Mouse (Mus musculus): ENCODE results near the gene Tns1.
A peak's percentile ranks its signal among the peaks of the same experiment; 100 is the strongest.
"Not testable (repeated sequence)": the region's sequence is repeated elsewhere in the genome, so short reads cannot be mapped to it uniquely, and the experiment has no call there.

The Tns1 gene

DNA sequence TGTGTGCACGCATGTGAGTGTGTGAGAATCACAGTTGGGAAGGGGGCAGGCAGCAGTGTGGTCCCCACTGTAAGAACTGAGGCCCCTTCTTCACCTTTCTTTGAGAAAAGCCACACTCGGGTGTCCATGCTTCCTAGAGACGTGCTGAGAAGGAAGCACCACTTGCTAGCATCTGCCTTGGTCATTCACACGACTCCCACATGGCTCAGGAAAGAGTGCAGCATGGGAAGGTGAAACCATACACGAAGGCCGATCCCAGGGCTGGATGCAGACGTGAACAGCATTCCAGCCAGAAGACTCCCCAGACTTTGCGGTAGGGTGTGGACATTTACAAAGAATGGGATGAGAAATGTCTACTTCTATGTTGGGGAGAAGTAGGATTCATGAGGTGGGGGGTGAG lies 212.3 kb downstream of the Tns1 start:
- Histone ChIP-seq H3K27me3 (ENCODE audit: control insufficient read depth, insufficient read depth, low read length, poor library complexity, severe bottlenecking) (no peaks in the 10 kb centered on the region), H3K36me3 (ENCODE audit: control insufficient read depth, insufficient read depth, low read length, poor library complexity, severe bottlenecking) (no peaks in the 10 kb centered on the region)
- DNase-seq (ENCODE audit: low read depth, low spot score) = no peak

- Histone ChIP-seq H3K27me3 (ENCODE audit: control insufficient read depth, insufficient read depth, low read length, poor library complexity, severe bottlenecking) (no peaks in the 10 kb centered on the region), H3K36me3 (ENCODE audit: control insufficient read depth, insufficient read depth, low read length, poor library complexity, severe bottlenecking) (no peaks in the 10 kb centered on the region)
- DNase-seq (ENCODE audit: low read depth, low spot score) = peak; percentile 30
Observed at GRCm38 (mm10) chr1:73910701-73911100, 213.5 kb downstream of the Tns1 start.

- DNase-seq (ENCODE audit: low read depth, low spot score) = no peak
- Histone ChIP-seq H3K27me3 (ENCODE audit: control insufficient read depth, insufficient read depth, low read length, poor library complexity, severe bottlenecking) (no peaks in the 10 kb centered on the region), H3K36me3 (ENCODE audit: control insufficient read depth, insufficient read depth, low read length, poor library complexity, severe bottlenecking) (no peaks in the 10 kb centered on the region)
Observed at GRCm38 (mm10) chr1:73910111-73910510, 214.1 kb downstream of the Tns1 start.

DNA sequence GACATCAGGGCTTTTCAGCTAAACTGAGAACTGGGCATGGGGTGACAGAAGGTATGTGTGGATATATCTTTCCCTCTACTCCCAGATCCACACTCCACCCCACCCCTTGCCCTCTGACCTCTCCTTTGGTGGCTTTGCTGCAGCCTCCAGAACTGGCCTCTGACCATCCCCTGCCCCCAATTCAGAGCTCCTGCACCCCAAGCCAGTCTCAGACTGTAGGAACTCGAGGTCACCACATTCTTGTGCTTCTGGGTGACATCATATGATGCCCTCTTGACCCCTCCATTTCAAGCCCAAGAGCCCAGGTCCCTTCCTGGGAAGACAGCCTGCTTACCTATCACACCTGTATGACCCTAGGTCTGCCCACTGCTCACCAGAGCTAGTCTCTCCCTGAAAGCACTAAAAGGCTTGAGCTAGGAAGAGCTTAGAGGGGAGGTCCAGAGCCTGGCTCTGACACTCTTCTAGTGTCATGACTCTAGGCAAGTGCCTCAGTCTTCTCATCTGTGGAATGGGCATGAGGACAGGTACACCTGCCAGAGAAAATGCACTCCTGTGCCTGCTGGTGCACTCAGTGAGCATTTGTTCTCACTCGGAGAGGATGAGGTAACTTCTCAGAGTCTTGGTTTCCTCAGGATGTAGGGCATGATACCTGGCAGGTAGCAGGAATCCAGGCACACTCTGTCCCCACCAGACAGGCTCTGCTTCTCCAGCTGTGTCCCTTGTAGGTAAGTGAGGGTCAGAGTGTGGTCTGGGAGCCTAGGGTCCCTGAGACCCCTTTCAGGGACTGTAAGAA lies 214.9 kb downstream of the Tns1 start:
- DNase-seq (ENCODE audit: low read depth, low spot score) = no peak
- Histone ChIP-seq H3K27me3 (ENCODE audit: control insufficient read depth, insufficient read depth, low read length, poor library complexity, severe bottlenecking) (no peaks in the 10 kb centered on the region), H3K36me3 (ENCODE audit: control insufficient read depth, insufficient read depth, low read length, poor library complexity, severe bottlenecking) (no peaks in the 10 kb centered on the region)

DNA sequence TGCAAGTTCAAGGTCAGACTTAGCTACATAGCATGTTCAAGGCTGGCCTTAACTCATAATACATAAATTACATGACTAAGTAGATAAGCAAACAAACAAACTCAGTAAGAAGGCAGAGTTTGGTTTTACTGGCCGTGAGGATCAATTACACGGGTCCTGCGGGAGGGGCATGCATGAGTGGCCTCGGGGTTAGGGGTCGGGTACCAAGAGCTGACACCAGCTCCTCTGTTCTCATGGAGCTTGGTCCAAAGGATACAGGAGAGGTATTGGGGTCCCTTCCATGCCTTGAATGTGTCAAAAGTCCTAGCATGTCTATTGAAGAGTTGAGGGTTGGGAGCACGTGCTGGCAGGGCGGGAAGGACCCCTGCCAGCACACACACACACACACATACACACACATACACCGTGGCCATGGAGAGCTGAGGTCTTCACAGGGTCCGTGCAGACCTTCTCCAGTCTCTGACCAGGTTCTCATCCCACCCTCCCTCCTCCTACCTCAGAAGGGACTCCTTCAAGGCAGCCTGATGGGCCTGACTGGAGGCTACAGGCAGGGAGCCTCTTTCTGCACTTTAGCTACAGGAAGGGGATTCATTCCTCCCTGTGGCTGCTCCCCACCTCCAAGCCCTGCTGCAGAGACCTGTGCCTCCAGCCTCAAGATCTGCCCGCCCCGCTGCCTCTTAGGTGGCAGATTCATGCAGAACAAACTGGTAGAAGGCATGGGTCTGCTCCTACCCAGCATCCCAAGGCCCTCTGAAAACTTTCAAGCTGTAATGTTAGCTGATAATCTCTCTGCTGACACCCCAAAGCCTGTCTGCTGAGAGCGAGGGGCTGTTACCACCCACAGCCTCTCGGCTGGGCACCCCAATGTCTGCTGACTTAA lies 215.9 kb downstream of the Tns1 start:
- no peak for DNase-seq (ENCODE audit: low read depth, low spot score)
- no peaks in the 10 kb centered on the region for H3K36me3 ChIP-seq (ENCODE audit: control insufficient read depth, insufficient read depth, low read length, poor library complexity, severe bottlenecking)

GRCm38 (mm10) chr1:73907166-73907565 lies 217.1 kb downstream of the Tns1 start:
- Histone ChIP-seq H3K36me3 (ENCODE audit: control insufficient read depth, insufficient read depth, low read length, poor library complexity, severe bottlenecking) (no peaks in the 10 kb centered on the region), H3K27me3 (ENCODE audit: control insufficient read depth, insufficient read depth, low read length, poor library complexity, severe bottlenecking) (no peaks in the 10 kb centered on the region)
- DNase-seq (ENCODE audit: low read depth, low spot score) = no peak

More for the DNA sequence above, 215.9 kb downstream of the Tns1 start:
- no peaks in the 10 kb centered on the region for H3K27me3 ChIP-seq (ENCODE audit: control insufficient read depth, insufficient read depth, low read length, poor library complexity, severe bottlenecking)

DNA sequence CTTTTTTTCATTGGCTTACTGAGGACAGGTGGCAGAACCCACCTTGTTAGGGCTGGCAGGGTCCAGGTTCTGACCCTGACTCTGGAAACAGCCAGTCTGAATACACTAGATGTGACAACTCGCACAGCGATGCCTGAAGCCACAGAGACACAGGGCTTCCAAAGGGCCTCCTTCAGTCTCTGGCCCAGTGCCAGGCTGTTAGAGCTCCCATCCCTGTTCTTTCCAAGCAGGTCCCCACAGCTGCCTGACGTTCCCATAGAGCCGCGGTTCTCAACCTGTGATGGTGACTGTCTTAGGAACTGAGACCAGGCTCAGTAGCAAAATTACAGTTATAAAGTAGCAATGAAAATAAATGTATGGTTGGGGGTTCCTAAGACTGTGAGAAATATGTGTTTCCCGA lies 217.9 kb downstream of the Tns1 start:
- DNase-seq (ENCODE audit: low read depth, low spot score) = no peak
- Histone ChIP-seq H3K27me3 (ENCODE audit: control insufficient read depth, insufficient read depth, low read length, poor library complexity, severe bottlenecking) (no peaks in the 10 kb centered on the region), H3K36me3 (ENCODE audit: control insufficient read depth, insufficient read depth, low read length, poor library complexity, severe bottlenecking) (no peaks in the 10 kb centered on the region)

DNA sequence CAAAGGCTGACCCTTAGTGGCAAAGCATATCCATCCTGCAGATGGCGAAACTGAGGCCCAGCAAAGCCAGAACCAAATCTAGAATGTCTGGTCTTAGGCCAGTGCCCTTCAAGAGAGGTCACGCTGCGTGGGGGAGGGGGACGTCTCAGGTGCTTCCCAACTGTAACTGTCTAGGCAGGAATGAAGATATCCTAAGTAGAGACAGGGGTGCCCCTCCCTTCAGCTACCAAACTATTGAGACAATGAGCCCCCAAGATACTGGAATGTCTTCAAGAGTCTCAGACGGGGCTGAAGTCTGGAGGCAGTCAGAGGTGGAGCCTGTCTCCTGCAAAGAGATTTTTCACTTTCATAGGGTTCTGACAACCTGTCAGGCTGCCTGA lies 218.4 kb downstream of the Tns1 start:
- no peaks in the 10 kb centered on the region for H3K36me3 ChIP-seq (ENCODE audit: control insufficient read depth, insufficient read depth, low read length, poor library complexity, severe bottlenecking)
- H3K27me3 ChIP-seq (ENCODE audit: control insufficient read depth, insufficient read depth, low read length, poor library complexity, severe bottlenecking) = no peaks in the 10 kb centered on the region
- DNase-seq (ENCODE audit: low read depth, low spot score) = no peak

DNA sequence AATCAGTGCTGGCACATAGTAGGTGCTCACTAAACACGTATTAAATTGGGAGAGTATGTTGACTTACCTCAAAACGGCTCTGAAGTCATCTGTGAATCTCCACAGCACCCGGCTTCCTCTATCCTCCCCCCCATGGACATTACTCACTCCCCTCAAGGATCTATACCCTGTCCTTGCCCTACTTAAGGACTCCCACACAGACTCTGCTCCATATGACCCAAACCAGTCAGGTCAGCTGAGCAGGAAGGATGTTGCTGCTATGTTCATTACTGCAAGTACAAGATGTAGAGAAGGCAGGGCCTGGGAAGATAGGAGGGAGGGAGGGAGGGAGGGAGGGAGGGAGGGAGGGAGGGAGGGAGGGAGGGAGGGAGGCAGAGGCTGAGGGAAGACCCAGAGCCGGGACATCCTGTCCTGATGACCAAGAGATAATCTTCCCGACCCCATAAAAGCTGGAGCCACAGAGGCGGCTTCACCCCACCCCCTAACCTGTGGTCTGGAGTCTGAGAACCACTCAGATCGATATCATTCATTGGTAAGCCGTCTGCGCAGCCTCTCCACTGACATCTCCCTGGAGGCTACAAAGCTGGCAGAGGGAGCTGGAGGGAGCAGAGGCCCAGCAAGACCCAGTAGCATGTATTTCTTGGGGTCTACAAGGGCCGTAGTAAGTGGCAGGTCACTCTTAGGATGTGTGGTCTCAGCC lies 219.0 kb downstream of the Tns1 start:
- Histone ChIP-seq H3K36me3 (ENCODE audit: control insufficient read depth, insufficient read depth, low read length, poor library complexity, severe bottlenecking) (no peaks in the 10 kb centered on the region), H3K27me3 (ENCODE audit: control insufficient read depth, insufficient read depth, low read length, poor library complexity, severe bottlenecking) (no peaks in the 10 kb centered on the region)
- DNase-seq (ENCODE audit: low read depth, low spot score) = no peak

DNA sequence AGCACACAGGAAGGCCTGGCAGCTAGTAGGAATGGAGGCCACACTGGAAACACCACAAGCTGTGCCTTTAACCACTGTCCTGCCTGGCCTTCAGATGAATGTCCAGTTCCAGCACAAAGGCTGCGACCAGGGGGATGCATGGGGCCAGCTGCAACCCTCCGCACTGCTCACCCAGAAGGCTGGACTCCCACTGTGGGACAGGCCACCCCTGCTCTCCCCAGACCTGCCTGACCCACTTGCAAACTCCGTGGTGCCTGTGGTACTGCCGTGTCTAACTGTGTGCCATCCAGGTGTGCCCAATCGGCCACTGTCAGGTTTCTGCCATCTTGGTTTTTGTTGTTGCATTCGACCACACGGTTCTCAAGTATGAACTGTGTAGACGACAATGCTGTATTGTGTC lies 219.6 kb downstream of the Tns1 start:
- Histone ChIP-seq H3K27me3 (ENCODE audit: control insufficient read depth, insufficient read depth, low read length, poor library complexity, severe bottlenecking) (no peaks in the 10 kb centered on the region), H3K36me3 (ENCODE audit: control insufficient read depth, insufficient read depth, low read length, poor library complexity, severe bottlenecking) (no peaks in the 10 kb centered on the region)
- DNase-seq (ENCODE audit: low read depth, low spot score) = no peak

- no peaks in the 10 kb centered on the region for H3K27me3 ChIP-seq (ENCODE audit: control insufficient read depth, insufficient read depth, low read length, poor library complexity, severe bottlenecking)
- no peaks in the 10 kb centered on the region for H3K36me3 ChIP-seq (ENCODE audit: control insufficient read depth, insufficient read depth, low read length, poor library complexity, severe bottlenecking)
- DNase-seq (ENCODE audit: low read depth, low spot score) = no peak
Observed at GRCm38 (mm10) chr1:73903035-73903434, 221.2 kb downstream of the Tns1 start.

DNA sequence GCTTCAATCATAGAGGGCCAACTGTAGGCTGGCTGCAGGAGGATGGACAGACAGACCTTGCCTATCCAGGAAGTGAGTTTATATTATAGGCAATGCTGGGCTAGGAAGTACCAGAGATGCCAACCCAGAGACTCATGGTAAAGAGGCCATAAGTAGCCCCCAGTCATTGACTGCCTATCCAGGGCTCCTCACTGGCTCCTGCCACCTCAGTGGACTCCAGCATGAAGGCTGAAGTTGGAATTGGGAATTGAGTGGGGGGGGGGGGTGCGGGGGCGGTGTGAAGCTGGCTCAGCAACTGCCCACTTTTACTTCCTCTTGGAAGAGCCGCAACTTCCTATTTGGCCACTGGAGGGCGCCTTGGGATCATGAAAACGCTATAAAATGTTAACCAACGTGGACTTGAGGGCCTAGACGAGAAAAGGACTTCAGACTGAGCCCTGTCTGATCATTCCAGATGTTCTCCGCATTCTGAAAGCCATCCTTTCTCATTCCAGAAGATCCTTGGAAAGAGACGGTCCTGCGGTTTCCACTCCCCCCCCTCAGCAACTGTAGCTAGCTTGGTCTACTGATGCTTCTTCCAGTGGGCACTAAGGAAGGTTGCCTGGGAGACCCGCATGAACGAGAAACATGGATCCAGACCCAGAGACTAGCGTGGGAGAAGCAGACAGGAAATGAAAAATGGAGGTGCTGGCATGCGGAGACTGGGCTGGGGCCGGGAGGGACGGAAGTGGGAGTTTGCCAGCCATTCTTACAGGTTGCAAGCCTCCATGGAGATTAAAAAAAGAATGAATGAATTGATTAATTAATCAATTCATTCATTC lies 221.9 kb downstream of the Tns1 start:
- DNase-seq (ENCODE audit: low read depth, low spot score) = peak; percentile 78
- Histone ChIP-seq H3K36me3 (ENCODE audit: control insufficient read depth, insufficient read depth, low read length, poor library complexity, severe bottlenecking) (no peaks in the 10 kb centered on the region), H3K27me3 (ENCODE audit: control insufficient read depth, insufficient read depth, low read length, poor library complexity, severe bottlenecking) (no peaks in the 10 kb centered on the region)

DNA sequence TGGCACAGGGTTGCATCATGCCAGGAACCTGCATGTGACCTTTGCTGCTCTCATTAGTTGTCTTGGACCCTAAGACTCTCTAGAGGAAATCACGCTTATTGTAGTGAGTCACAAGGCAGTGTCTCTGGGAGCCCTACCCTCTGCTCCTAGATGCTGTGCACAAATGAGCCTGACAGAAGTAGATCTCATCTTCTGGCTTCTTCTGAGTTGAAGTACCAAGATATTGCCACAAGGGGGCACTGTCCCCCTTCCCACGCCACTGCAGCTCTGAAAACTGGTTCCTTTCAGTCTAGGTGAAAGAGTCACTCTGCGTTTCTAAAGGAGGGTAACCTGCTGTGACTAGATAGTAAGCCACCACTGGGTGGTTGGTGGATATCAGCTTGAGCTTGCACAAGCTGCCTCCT lies 222.8 kb downstream of the Tns1 start:
- DNase-seq (ENCODE audit: low read depth, low spot score) = peak; percentile 77
- no peaks in the 10 kb centered on the region for H3K27me3 ChIP-seq (ENCODE audit: control insufficient read depth, insufficient read depth, low read length, poor library complexity, severe bottlenecking)
- H3K36me3 ChIP-seq (ENCODE audit: control insufficient read depth, insufficient read depth, low read length, poor library complexity, severe bottlenecking) = no peaks in the 10 kb centered on the region

DNA sequence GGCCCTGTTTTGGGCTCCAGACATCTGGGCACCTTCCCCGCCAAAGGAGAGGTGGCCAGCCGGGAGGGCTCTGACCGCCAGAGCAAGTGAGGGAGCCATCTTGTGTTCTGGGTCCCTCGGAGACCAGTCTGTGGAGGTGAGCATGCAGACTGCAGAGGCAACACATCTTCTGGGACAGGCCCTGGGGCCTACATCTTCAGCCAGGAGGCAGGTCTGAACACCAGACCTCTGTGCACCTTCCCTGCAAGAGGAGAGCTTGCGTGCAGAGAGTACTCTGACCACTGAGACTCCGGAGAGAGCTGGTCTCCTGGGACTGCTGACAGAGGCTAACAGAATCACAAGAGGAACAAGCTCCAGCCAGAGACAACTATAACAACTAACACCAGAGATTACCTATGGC lies 228.8 kb downstream of the Tns1 start:
- H3K36me3 ChIP-seq (ENCODE audit: control insufficient read depth, insufficient read depth, low read length, poor library complexity, severe bottlenecking) = not testable (repeated sequence)

More for the DNA sequence above, 228.8 kb downstream of the Tns1 start:
- DNase-seq (ENCODE audit: low read depth, low spot score); H3K27me3 ChIP-seq (ENCODE audit: control insufficient read depth, insufficient read depth, low read length, poor library complexity, severe bottlenecking): not testable (repeated sequence)
